Mouse (Mus musculus) left cerebral cortex, adult 9 months (tissue): ENCODE measurements around the gene Nfib.

Experiments
- DNase-seq, 2 experiments: peaks; one replicate each; pipeline ENCODE4 v3.0.0; 2022; ENCODE audit warnings: low spot score in 2 of 2

Nfib gene

DNA sequence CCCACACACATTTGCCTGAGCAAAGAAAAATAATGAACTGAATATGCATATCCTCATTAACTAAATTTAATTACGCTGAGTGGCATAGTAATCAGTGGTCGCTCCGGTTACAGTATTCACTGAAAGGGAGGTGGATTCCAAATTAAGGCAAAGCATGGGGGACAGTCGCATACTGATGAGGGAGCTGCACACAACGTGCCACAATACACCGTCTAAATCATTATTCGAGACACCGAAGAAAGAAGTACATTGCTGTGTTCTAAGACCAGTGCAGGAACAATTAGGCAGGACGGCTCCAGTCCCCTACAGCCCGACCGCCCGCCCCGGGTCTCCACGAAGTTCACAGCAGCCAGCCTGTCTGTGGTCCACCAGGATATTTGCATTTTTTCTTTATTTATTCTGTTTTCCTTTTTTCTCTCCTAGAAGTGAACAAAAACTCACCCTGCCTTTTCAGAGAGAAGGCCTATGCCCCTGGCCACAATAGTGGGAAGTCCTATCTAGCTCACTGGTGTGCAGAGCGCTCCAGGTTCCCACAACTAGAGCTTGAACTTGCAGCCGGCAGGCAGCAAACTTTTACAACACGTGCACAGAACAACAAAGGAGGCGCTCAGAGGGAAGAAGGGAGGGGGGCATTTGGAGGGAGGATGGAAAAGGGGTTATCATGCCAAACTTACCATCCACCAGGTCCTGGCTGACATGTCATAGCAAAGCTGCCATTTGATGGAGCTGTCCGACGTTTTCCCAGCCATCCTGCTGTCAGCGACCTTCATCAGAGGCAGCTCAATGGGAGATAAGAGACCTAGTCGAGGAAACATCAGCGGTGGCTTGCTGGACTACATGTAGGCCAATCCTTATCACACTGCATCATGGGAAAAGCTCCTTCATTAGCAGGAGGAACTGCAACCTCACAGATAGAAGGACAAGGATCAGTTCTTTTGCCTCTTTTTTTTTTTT, at the start of gene Nfib:
Gene Nfib (minus strand): TSS at position 910 of the 954 bp plus-strand sequence.
- DNase-seq: no peak

DNA sequence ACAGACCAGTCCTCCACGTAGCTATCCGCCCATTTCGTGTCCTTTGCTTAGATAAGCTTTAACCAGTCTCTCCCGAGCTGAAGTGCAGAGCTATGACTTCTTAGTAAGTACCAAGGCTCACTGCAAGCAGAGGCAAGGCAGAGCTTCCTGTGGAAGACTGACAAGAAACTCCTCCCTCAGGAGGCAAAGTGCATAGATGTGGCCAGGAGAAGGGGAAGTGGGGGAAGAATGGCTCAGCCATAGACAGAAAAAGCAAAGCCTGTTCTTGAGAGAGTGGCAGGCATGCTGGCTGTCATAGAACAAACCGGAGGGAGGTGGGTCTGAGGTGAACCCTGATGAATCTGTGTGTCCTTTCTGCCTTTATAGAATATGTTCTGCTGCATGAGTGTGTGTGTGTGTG, 30.2 kb upstream of the Nfib start:
- DNase-seq: no peak

DNA sequence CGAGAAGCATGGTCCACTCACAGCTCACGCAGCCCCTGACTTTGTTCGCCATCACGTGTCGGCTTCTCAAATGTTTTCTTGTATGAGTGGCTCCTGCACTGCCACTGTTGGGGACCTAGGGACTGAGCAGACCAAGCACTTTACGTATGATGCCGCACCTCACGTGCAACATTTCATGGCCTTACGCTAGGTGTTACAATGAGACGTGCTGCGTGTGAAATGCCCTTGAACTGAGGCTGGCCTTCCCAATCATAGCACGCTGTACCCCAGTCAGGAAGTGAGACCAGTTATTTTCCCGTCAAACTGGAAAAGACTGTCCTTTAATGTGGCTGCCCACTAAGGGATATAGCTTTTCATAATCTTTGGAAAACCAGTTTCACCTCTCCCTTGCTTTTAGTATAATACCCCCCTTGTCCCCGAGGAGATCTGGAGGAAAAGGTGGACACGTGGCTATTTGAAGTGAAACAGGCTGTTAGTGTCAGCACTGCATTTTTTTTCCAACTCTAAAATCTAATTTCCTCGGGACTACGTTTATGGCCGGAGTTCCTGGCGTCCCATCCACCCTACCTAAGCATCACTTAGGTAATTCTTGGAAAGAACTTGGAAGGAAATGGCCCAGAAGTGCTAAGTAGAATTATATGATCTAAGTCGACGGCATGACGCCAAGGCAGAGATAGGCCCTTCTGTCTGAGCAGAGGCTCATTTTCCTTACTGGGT, 29.4 kb upstream of the Nfib start:
- no peak for DNase-seq

DNA sequence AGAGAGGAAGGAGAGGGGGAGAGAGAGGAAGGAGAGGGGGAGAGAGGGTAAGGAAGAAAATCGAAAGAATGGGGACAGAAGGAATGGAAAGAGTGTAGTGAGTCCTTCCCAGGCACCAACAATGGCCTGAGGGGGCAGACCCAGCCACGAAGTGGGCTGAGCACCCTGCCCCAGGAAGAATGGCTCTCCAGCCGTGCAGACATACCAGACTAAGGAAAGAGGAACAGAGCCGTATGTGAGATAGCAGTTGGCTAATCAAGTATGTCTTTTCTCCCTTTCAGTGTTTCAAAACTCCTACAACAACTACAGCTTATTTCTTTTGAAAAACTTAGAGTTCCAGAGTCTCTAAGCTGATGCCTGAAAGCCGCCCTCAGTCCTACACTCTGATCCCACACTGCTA, 28.8 kb upstream of the Nfib start:
- no peak for DNase-seq

DNA sequence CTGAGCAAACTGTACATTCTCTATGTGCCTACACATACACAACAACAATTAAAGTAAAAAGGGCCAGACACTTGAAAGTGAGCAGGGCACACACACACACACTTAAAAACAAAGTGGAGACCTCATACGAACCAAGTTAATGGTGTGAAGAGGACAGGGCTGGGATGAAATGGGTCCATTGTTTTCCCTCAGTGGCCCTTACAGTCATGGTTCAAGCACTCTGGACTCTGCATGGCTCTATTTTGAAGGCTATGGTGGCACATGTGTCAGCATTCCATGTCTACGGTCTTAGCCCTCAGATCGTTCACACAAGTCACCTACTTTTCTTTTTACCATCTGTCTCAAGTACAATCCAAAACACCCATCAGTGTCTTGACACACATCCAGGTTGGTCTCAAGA, 28.1 kb upstream of the Nfib start:
- no peak for DNase-seq

DNA sequence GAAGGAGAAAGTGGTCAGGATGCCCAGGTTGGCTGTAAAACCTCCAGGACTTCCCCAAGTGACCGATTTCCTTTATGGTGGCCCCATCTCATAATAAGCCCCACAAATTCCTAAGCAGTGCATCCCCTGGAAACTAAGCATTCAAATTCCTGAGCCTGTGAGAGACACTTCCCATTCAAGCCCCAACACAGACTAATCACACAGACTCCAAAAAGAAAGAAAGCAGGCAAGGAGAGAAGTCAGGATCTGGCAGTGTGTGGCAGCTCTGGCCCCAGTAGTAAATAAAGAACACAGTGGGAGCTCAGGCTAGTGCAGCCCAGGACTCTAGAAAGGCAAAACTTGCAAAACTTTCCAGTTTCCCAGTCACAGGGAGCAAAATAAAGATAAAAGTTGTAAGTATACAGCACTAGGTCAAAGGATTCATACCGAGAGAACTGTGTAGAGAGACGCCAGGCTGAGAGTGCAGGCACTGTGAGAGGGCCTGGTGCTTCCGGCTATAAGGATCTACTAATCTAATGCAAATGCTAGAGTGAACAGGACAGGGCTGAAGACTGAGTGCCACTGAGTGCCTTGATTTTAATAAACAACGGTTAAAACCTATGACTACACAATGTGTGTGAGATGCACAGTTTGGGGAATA, 24.8 kb upstream of the Nfib start:
- no peak for DNase-seq

DNA sequence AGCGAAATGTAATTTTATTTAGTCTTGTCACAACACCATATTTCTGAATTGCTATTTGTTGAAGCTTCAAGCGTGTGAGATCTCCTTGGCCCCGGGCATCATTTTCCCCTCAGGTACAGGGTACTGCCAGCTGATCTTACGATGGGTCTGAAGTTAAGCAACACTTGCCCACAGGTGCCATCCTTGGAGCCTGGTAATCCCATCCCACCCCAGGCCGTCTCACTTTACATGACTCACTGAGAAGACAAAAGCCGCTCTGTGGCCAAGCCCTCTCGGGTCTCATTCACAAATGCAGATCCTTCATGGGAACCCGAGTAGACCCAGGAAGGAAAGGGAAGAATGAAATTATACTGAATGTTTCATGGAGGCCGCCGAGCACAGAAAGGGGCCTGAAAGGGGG, 18.5 kb upstream of the Nfib start:
- DNase-seq: no peak

DNA sequence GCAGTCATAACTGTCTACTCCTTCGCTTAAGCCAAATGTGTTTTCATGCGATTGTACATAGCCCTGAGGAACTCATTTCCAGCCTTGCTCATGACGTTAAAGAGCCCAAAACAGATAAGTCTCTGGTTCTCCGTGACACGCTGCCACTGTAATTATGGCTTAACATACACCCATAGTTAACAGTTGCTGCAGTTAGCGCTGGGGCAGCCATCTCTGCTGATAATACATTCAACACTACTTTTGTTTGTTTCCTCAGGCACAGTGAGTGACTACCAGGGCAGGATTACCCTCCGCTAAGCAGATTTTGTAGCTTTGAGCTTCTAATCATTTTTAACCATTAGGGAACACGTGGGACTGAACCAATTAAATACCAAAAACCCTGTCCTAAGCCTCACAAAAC, 17.5 kb upstream of the Nfib start:
- DNase-seq: no peak

DNA sequence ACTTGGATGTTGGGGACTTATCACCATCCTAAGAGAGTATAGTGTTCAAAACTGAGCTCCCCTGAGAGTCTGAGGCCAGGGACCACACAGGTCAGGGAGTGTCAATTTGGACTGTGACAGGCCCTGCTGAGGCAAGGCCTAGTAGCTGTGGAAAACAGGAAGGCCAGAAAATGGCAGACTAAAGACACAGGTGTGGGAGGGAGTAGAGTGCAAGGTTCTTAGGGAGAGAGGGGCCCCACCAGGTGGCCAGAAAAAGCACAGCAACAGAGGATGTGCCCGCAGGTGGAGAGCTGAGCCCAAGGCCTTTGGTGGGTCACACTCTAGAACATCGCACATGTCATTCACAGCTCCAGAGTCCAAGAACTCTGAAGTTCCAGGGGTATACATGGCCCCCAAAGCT, 10.3 kb upstream of the Nfib start:
- DNase-seq: no peak

DNA sequence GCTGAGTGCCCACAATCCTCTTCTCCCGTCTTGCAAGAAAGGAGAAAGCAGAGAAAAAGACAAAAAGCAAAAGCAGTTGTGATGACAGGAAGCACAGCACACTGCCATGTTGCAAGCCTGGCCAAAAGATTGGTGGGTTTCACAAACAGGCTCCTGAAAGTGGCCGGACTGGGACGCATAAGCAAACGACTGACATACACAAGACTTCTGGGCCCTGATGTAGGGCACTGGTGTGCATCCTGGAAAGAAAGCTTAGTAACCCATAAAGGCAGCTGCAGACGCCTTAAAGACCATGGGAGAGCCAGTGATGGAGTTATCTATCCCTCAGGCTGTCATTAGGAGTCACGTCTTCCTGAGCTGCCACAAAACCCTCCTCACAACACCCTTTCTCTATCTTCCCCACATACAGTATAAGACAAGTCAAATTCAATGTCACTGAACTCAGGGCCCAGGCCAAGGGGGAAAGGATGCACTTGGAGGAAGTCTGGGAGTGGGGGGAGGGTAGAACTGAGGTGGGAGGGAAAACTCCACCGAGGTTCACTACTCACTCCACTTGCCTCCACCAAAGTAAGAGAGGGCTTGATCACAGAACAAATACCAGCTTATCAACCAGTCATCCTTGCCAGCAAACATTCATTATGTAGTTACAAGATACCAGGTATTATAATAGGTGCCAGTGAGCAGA, 6.2 kb upstream of the Nfib start:
- no peak for DNase-seq

DNA sequence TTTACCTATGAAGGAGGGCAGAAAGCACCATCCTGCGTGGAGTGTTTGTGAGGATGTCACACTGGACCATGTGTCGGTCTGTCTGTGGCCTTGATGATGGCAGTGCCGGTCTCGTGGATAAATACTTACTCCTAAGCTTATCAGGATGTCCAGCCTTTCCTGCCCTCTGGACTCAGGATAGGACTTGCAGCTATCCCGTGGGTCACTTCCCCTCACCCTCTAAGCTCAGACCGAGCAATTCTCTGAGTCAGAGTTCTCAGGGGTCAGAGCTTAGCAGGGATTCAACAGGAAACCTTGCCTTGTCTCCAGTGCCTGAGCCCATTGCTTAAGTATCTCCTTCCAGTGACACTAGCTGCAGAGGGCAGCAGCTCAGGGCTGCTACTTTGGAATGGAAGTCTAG, 4.1 kb upstream of the Nfib start:
- DNase-seq: no peak

DNA sequence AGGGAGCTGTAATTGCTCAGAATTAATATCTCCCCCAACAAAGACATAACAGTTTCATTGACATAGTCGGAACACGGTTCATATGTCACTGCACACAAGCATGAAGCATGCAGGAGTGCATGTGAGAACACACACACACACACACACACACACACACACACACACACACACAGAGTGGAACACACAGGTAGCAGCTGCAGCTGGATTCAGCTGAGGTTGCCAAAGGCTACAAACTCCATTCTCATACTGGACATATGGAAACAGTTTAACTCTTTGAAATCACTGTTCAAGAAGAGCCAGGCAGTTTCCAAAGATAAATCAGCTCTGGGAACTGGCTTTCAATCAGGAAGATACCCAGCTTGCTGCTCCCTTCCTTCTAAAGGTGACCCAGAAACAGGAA, 462 bp upstream of the Nfib start:
- DNase-seq: no peak

DNA sequence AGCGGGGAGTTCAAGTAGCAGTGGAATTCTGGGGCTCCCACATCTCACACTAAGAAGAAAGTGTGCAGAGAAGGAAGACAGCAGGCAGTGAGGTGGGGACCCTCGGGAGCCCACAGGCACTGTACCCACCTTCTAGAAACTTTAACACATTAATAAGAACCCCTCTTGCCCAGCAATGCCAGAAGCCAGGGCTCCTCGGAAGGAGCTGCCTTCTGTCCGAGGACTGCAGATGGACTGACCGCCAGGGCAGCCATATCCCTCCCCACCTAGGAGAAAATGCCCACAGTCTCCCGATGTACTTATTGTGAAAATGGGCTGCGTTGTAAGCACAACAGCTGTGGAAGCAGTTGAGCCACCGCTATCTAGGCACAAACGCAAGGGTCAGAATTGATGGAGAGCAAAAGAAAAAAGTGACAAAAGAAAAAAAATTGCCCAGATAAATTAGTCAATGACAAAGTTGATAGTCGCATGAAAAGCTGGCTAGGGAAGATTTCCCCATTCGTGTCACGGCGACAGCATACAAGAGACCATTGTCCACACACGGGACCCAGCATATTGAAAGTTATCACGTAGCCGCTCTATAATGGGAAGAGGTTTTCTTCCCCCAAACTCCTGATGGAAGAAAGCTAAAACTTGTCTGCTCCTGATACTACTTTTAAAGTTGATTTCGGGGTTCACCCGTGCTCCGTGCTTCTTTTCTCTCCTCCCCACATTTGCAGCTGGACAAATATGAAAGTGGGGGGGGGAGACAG, 1.3 kb downstream of the Nfib start:
- DNase-seq: no peak

DNA sequence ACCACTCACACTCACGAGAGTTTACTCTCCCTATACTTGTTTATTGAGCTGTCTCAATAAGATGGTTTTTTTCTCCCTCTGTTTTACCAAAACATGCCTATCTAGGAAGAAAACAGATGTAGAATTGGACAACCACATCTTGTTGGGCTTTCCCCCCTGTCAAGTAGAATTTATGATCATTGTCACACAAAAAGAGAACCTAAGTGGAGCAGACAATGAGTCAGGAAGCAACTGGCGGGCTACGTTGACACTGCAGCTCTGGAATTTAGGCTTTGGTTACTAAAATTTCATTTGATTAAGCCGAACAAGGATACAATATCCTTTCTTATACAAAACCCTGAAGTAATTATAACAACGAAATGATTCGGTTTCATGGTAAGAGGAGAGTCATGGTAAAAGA, 2.7 kb downstream of the Nfib start:
- DNase-seq: no peak

DNA sequence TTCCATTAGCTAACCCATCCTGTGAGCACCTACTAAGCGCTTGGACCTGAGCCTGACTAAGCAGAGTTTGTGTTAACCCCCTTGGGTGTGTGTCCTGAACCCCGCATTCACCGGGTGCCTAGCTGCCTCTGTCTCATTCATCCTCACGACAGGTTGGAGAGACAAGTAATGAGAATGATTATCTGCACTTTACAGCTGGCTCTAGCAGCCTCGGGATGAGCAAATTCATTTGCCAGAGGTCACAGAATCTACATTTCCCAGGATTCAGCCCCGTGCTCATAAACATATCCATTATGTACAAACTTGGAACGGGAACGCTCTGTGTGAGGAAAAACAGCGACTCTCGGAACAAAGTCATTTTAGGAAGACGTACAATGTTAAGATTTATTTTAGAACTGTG, 6.0 kb downstream of the Nfib start:
- no peak for DNase-seq

DNA sequence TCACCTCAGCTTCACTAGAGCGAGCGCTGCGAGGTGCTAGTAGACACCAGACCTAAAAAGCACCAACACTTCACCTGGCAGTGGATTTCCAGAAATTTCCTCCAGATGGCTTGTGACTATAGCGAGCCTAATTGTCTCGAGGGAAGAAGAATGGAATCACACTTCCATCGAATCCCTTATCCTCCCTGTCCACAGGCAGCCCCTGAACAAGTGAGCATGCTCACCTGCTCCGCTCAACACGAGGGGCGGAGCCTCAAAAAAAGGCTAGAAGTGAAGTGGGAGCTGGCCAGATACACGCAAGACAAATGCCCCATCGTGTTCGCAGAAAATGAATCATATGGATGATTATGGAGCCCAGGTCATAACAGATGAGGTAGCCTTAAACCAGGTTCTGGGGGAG, 6.9 kb downstream of the Nfib start:
- DNase-seq: no peak

DNA sequence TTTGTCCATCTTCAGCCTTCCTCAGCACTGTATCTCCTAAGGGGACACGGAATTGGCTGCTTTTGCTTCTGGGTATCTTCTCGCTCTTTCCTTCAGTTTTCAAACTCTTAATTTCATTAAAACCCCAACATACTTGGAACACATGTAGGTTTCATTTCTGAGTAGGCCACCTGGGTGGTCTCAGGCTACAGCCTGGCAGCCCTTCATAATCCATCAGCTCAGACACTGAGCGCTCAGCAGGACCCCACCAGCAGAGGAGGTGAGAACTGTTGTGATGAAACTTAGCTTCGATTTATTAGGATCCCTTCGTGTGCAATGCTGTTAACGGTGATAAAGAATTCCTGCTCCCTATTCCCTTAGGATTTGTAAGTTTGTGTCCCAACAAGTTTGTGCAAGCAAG, 8.4 kb downstream of the Nfib start:
- DNase-seq: no peak

DNA sequence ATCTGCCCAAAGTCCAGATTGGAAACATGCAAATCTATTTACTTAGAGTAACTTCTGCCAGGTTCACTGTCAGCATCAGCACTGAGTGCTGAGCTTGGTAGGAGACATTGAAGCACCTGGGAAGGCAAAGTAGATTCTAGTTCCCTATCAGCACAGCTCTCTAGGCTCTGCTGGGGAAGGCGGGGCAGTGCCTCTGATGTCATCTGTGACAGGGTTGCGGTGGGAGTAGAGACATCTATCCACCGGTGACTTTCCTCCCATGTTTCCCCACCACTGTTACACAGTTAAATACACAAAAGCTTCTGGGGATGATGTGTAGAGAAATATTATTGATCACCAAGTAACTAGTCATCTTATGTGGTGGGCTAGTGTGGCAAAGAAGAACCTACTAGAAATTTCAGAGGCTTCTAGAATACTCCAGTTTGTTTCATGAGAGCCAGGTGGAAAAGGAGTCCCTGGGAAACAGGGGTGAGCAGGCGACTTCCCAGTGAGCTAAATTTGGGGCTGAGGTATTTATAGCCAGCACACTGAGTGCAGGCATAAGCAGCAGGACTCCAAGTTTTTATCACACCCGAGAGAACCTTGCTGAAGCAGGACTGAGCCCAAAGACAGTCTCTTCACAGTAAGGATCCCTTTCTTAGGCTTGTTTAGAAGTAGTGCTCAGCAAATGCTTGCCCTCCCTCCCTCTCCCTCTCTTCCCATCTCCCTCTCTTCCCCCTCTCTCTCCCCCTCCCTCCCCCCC, 9.6 kb downstream of the Nfib start:
- no peak for DNase-seq

DNA sequence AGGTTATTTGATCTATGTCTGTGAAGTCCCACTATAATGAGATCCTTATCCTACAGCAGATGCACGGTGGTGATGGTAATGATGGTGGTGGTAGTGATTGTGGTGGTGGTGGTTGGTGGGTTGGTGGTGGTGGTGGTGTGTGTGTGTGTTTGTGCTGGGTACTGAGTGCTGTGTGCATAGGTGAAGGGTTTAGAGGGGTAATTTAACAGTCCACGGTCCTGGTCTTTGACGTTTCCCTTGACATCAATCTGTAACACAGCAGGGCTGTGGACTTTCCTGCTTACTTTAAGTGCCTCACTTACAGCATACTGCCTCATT, 13.6 kb downstream of the Nfib start:
- DNase-seq: no peak

DNA sequence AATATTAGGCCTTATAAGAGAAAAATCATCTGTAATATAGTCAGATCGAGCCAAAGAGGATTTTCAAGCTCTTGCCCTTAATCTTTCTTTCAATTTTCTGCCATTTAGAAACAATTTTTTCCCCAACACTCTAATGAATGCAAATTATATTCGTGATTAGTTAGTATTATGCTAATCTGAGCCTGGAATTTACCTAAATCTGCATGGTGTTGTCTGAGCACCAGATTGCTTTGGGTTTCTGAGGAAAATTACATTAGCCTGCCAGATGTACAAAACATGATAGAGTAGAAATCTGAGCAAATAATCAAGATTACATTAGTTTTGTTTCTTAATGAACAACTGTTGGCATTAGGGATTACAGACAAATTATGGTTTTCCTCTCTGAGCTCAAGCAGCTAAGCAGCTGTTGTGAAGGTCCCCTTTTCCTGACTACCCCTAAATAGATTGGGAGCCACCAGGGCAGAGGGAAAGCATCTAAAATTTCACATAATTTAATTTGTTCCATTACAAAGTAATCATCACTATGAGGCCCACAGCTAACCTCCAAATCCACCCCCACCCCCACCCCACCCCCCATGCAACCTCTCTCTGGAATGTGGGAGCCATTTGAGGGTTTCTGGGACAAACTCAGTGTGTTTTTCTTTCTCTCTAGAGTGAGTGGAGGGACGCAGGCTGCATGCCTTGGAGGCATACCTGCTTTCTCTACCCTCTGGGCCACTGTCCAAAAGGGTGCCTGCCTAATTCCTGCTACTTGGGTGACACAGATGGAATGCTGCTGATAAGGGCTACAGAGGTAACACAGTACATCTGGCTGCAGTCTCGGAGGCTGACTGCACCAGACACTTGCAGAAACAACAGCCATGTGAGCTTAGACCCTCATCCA, 14.2 kb downstream of the Nfib start:
- DNase-seq: no peak
